Mouse (Mus musculus): ENCODE results near the gene Gm20708. TPM values are rescaled to one million over a fixed set of nuclear protein-coding genes. Genes with fewer than 3 reads are reported as not detected.

Gm20708 gene
- polyA plus RNA-seq, 1 experiment from 2014 or later = not detected

- Histone ChIP-seq H3K27me3 (no peaks in the 10 kb centered on the region), H3K9me3 (replicated peaks) (no peaks in the 10 kb centered on the region), H3K27ac (peak overlapping the region; percentile 99), H3K4me2 (peak overlapping the region; percentile 81), H3K36me3 (peaks cover 32% of the 10 kb centered on the region), H3K9ac (peak overlapping the region; percentile 95), H3K4me1 (replicated peaks) (peaks cover 96% of the 10 kb centered on the region), H3K4me3 (replicated peaks) (peak overlapping the region; percentile 80)
- no peak for DNase-seq
- ATAC-seq (ENCODE audit: low read depth) = no peak
- 20% methylated on average over 5 of the region's 5 CpGs for WGBS (ENCODE audit: insufficient replicate concordance)
Measured at GRCm38 (mm10) chr11:117796954-117797353, 12.5 kb upstream of the Gm20708 start.

- peak; percentile 94 for ATAC-seq (ENCODE audit: low read depth)
- peak; percentile 90 for DNase-seq
- peak within 1 kb of the TSS; percentile 81 for H3K4me2 ChIP-seq
Measured at GRCm38 (mm10) chr11:117797511-117798159, 11.8 kb upstream of the Gm20708 start, which contains the start of gene 6030468B19Rik. 6030468B19Rik (plus strand) TSS chr11:117797660.

GRCm38 (mm10) chr11:117798160-117798541 is 11.3 kb upstream of the Gm20708 start:
- H3K4me3 ChIP-seq (replicated peaks) = peak overlapping the region; percentile 80
- H3K27me3 ChIP-seq = no peaks in the 10 kb centered on the region
- peak overlapping the region; percentile 81 for H3K4me2 ChIP-seq
- no peaks in the 10 kb centered on the region for H3K9me3 ChIP-seq (replicated peaks)
- peaks cover 38% of the 10 kb centered on the region for H3K36me3 ChIP-seq
- peaks cover 96% of the 10 kb centered on the region for H3K4me1 ChIP-seq (replicated peaks)
- H3K27ac ChIP-seq = peak overlapping the region; percentile 99
- H3K9ac ChIP-seq = peak overlapping the region; percentile 95
- 8% methylated on average over 2 of the region's 2 CpGs for WGBS (ENCODE audit: insufficient replicate concordance)
- ATAC-seq (ENCODE audit: low read depth) (peak; percentile 52), DNase-seq (peak; percentile 57)

More at GRCm38 (mm10) chr11:117797511-117798159, 11.8 kb upstream of the Gm20708 start, which contains the start of gene 6030468B19Rik:
- peaks cover 96% of the 10 kb centered on the region for H3K4me1 ChIP-seq (replicated peaks)
- H3K9me3 ChIP-seq (replicated peaks) = no peaks in the 10 kb centered on the region
- peaks cover 37% of the 10 kb centered on the region for H3K36me3 ChIP-seq
- H3K27ac ChIP-seq = peak within 1 kb of the TSS; percentile 99
- no peaks in the 10 kb centered on the region for H3K27me3 ChIP-seq
- H3K9ac ChIP-seq = peak within 1 kb of the TSS; percentile 95
- peak within 1 kb of the TSS; percentile 80 for H3K4me3 ChIP-seq (replicated peaks)
- 15% methylated on average over 9 of the region's 9 CpGs for WGBS (ENCODE audit: insufficient replicate concordance)

GRCm38 (mm10) chr11:117799174-117799573 is 10.3 kb upstream of the Gm20708 start:
- Histone ChIP-seq H3K4me2 (peak overlapping the region; percentile 81), H3K9ac (peak overlapping the region; percentile 95), H3K4me3 (replicated peaks) (peak overlapping the region; percentile 80), H3K27me3 (no peaks in the 10 kb centered on the region), H3K9me3 (replicated peaks) (no peaks in the 10 kb centered on the region), H3K27ac (peak overlapping the region; percentile 99), H3K36me3 (peaks cover 47% of the 10 kb centered on the region), H3K4me1 (replicated peaks) (peaks cover 97% of the 10 kb centered on the region)
- DNase-seq (no peak), ATAC-seq (ENCODE audit: low read depth) (no peak)
- WGBS (ENCODE audit: insufficient replicate concordance) = 47% methylated on average over 5 of the region's 5 CpGs

- H3K4me3 ChIP-seq (replicated peaks) = peak overlapping the region; percentile 80
- ATAC-seq (ENCODE audit: low read depth) = no peak
- no peaks in the 10 kb centered on the region for H3K27me3 ChIP-seq
- H3K4me2 ChIP-seq = peak overlapping the region; percentile 81
- peaks cover 92% of the 10 kb centered on the region for H3K4me1 ChIP-seq (replicated peaks)
- H3K9me3 ChIP-seq (replicated peaks) = no peaks in the 10 kb centered on the region
- peaks cover 55% of the 10 kb centered on the region for H3K36me3 ChIP-seq
- 89% methylated on average over 7 of the region's 7 CpGs for WGBS (ENCODE audit: insufficient replicate concordance)
- H3K27ac ChIP-seq = peak overlapping the region; percentile 99
- H3K9ac ChIP-seq = peak overlapping the region; percentile 95
- no peak for DNase-seq
Measured at GRCm38 (mm10) chr11:117800038-117800437, 9.4 kb upstream of the Gm20708 start.

- Histone ChIP-seq H3K27ac (peak overlapping the region; percentile 99), H3K4me3 (replicated peaks) (peak overlapping the region; percentile 80), H3K9ac (peak overlapping the region; percentile 95), H3K4me2 (peak overlapping the region; percentile 81), H3K9me3 (replicated peaks) (no peaks in the 10 kb centered on the region), H3K4me1 (replicated peaks) (peaks cover 93% of the 10 kb centered on the region), H3K27me3 (no peaks in the 10 kb centered on the region), H3K36me3 (peaks cover 71% of the 10 kb centered on the region)
- 90% methylated on average over 7 of the region's 7 CpGs for WGBS (ENCODE audit: insufficient replicate concordance)
- no peak for DNase-seq
- no peak for ATAC-seq (ENCODE audit: low read depth)
Measured at GRCm38 (mm10) chr11:117801650-117802049, 7.8 kb upstream of the Gm20708 start.

- Histone ChIP-seq H3K9ac (peak overlapping the region; percentile 95), H3K4me1 (replicated peaks) (peaks cover 90% of the 10 kb centered on the region), H3K4me3 (replicated peaks) (peak overlapping the region; percentile 80), H3K9me3 (replicated peaks) (no peaks in the 10 kb centered on the region), H3K27ac (peak overlapping the region; percentile 99), H3K4me2 (peak overlapping the region; percentile 81), H3K27me3 (no peaks in the 10 kb centered on the region), H3K36me3 (peaks cover 86% of the 10 kb centered on the region)
- WGBS (ENCODE audit: insufficient replicate concordance) = 80% methylated on average over 3 of the region's 3 CpGs
- DNase-seq (no peak), ATAC-seq (ENCODE audit: low read depth) (no peak)
Measured at GRCm38 (mm10) chr11:117803166-117803688, 6.2 kb upstream of the Gm20708 start.

GRCm38 (mm10) chr11:117806781-117807180 is 2.7 kb upstream of the Gm20708 start:
- Histone ChIP-seq H3K9ac (no peak overlapping the region), H3K36me3 (peaks cover 78% of the 10 kb centered on the region), H3K9me3 (replicated peaks) (no peaks in the 10 kb centered on the region), H3K27ac (no peak overlapping the region), H3K4me1 (replicated peaks) (peaks cover 84% of the 10 kb centered on the region), H3K4me3 (replicated peaks) (no peak overlapping the region), H3K27me3 (no peaks in the 10 kb centered on the region), H3K4me2 (no peak overlapping the region)
- ATAC-seq (ENCODE audit: low read depth) = no peak
- no peak for DNase-seq
- 93% methylated on average over 6 of the region's 6 CpGs for WGBS (ENCODE audit: insufficient replicate concordance)

- Histone ChIP-seq H3K4me1 (replicated peaks) (peaks cover 86% of the 10 kb centered on the region), H3K27me3 (no peaks in the 10 kb centered on the region), H3K36me3 (peaks cover 79% of the 10 kb centered on the region), H3K9ac (peak overlapping the region; percentile 91), H3K4me3 (replicated peaks) (peak overlapping the region; percentile 81), H3K27ac (peak overlapping the region; percentile 87), H3K9me3 (replicated peaks) (no peaks in the 10 kb centered on the region), H3K4me2 (peak overlapping the region; percentile 83)
- ATAC-seq (ENCODE audit: low read depth) (peak; percentile 75), DNase-seq (peak; percentile 79)
- under 1% methylated on average over 21 of the region's 21 CpGs for WGBS (ENCODE audit: insufficient replicate concordance)
Measured at GRCm38 (mm10) chr11:117810401-117811046, 1.1 kb downstream of the Gm20708 start.

GRCm38 (mm10) chr11:117813867-117814266 is 4.4 kb downstream of the Gm20708 start:
- 52% methylated on average over 5 of the region's 5 CpGs for WGBS (ENCODE audit: insufficient replicate concordance)
- Histone ChIP-seq H3K27me3 (no peaks in the 10 kb centered on the region), H3K27ac (peak overlapping the region; percentile 87), H3K9me3 (replicated peaks) (no peaks in the 10 kb centered on the region), H3K4me1 (replicated peaks) (peaks cover 81% of the 10 kb centered on the region), H3K4me3 (replicated peaks) (no peak overlapping the region), H3K4me2 (no peak overlapping the region), H3K9ac (peak overlapping the region; percentile 45), H3K36me3 (peaks cover 81% of the 10 kb centered on the region)
- ATAC-seq (ENCODE audit: low read depth) (no peak), DNase-seq (no peak)

GRCm38 (mm10) chr11:117814704-117815366 is 5.4 kb downstream of the Gm20708 start:
- H3K36me3 ChIP-seq = peaks cover 88% of the 10 kb centered on the region
- H3K9ac ChIP-seq = 0 out of 2 replicates have a peak overlapping the region, but pooled peaks have one; percentile 1
- WGBS (ENCODE audit: insufficient replicate concordance) = 82% methylated on average over 6 of the region's 6 CpGs
- DNase-seq (no peak), ATAC-seq (ENCODE audit: low read depth) (no peak)
- no peaks in the 10 kb centered on the region for H3K27me3 ChIP-seq
- no peak overlapping the region for H3K4me2 ChIP-seq
- peaks cover 84% of the 10 kb centered on the region for H3K4me1 ChIP-seq (replicated peaks)
- H3K4me3 ChIP-seq (replicated peaks) = no peak overlapping the region
- H3K9me3 ChIP-seq (replicated peaks) = no peaks in the 10 kb centered on the region
- H3K27ac ChIP-seq = peak overlapping the region; percentile 87

Measured in liver, embryonic 13.5 days (tissue).